Mouse (Mus musculus): ENCODE measurements around the gene Gm45711. TPM values are rescaled to one million over a fixed set of nuclear protein-coding genes. Genes with fewer than 3 reads are reported as not detected.
"Not testable (repeated sequence)": the region's sequence is repeated elsewhere in the genome, so short reads cannot be mapped to it uniquely, and the experiment has no call there.

The Gm45711 gene
- total RNA-seq (2021), result not detected

DNA sequence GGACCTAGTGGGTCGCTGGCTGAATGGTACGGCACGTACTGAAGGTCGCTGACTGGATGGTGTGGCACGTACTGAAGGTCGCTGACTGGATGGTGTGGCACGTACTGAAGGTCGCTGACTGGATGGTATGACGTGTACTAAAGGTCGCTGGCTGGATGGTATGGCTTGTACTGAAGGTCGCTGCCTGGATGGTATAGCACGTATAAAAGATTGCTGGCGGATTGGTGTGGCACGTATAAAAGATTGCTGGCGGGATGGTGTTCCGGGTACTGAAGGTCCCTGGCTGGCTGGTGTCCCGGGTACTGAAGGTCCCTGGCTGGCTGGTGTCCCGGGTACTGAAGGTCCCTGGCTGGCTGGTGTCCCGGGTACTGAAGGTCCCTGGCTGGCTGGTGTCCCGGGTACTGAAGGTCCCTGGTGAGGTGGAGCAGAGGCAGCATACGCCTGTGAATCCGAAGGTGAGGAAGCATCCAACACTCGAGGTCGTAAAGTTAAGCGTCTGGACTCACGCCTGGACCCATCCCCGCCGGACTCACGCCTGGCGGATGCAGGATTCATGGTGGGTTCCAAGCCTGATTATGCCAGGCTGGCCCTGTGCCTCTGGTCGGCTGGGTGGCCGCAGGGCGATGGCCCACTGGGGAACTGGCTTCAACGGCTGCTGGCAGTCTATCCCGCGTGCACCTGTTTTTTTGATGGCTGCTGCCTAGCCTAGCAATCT, at the start of gene Gm45711, which contains the start of gene Cmtm1:
Gm45711 (minus strand) TSS at position 641 of the 715 bp plus-strand sequence.
Cmtm1 (minus strand) TSS at position 705 of the 715 bp plus-strand sequence.
- intact Hi-C loops (cut with DNase I), result not testable (repeated sequence)
- DNase-seq, result peak; percentile 34 to 47

DNA sequence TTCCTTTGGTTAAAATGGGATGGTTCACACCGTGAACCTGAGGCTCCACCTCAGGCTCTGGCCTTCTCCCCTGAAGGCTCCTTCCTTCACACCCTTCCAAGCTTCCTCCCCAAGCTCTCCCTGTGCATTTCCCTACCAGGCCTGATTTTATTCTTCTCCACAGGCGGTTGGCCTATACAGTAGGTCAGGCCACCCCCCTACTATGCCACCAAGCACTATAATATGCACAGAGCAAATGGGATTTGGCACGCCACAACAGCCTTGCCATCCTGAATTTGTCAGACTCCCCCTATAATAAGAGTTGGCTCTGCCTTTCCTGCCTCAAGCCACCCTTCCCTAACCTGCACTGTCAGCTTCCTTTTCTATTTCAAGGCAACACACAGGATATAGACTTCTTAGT, 48.8 kb upstream of the Gm45711 start:
- intact Hi-C loops (cut with DNase I), result no loop called here
- DNase-seq, result no peak

DNA sequence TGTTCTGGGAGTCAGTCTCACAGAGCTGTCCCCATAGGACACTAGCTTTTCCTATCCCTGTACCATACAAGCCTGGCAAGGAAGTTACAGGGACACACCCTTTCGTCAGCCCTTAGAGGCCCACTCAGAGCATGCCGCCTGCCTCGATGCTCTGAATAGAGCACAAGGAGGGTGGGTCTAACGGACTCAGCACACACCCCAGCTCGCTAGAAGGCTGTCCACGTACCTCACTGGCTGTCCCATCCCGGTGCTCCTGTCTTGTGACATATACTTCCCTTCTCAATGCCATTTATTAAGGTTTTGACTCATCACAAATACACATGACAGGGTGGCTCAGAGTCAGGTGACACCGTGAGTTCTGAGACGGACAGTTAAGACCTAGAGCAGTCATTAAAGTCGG, 44.6 kb upstream of the Gm45711 start:
- DNase-seq, result no peak
- intact Hi-C loops (cut with DNase I), result no loop called here

DNA sequence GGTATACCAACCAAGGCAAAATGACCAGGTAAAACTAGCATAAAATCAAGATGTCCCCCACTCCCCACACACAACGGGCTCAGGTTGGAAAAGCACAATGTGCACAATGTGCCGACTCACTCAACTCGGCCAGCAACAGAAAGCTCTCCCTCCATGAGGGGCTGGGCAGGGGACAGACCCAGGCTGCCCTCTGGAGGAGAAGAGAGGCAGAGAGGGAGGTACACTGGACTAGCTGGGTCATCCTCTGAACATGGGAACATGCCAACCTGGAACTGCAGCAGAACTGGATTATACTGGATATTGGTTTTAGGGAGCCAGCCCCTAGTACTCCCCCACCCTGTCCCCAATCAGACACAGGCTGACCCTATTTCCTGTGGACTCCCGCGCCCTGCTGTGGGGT, 43.3 kb upstream of the Gm45711 start:
- DNase-seq, result no peak
- intact Hi-C loops (cut with DNase I), result no loop called here

DNA sequence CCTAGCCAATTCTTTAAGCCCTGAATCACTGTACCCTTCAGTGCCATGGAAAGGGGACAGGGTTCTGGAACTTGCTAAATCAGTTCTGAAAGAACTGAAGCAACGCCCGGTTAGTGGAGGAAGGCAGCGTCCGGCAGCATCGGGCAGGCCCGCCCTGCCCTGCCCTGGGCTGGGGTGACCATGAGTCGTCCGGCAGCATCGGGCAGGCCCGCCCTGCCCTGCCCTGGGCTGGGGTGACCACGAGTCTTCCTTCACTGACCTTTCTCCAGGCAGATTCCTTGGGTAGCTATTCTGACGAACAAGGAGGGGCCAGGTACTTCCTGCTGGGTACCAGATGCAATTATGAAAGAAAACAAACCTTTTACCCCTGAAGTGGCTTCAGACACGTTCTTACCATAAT, 40.2 kb upstream of the Gm45711 start:
- intact Hi-C loops (cut with DNase I), result no loop called here
- no peak for DNase-seq

DNA sequence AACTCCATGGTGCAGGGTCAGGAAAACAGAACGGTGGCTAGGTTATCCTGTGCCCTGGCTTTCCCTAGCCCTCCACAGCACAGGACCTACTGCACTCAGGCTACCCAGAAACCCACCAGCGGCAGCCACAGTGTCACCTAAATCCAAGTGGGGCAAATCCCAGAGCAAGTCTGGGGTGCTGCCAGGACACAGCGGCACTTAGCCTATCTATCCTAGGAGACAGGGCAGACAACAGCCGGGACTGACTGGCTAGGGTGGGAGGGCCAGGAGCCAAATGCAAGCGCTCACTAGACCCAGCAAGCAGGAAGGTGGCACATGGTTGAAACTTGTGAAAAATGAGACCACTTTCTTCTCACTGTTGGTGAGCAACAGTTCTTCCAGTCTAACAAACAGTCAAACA, 39.1 kb upstream of the Gm45711 start:
- DNase-seq, result peak; percentile 58 to 63
- intact Hi-C loops (cut with DNase I), result no loop called here

DNA sequence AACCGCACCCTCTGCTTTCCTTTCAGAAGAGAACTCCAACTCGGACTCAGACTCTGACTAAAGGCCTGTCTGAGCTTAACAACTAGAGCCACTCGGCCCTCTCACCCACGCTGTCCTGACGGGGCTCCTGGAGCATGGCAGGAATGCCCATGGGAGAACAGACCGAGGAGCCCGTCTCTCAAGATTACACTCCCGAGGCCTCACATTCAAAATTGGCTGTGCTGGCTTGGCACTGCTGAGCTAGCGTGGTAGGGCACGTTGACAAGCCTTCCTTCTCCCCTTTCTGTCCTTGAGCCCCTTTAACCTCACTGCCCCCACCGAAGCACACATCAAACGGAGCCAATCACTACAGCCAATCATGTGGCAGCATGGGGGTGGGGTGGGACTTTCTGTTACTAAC, 36.8 kb upstream of the Gm45711 start:
- intact Hi-C loops (cut with DNase I), result no loop called here

DNA sequence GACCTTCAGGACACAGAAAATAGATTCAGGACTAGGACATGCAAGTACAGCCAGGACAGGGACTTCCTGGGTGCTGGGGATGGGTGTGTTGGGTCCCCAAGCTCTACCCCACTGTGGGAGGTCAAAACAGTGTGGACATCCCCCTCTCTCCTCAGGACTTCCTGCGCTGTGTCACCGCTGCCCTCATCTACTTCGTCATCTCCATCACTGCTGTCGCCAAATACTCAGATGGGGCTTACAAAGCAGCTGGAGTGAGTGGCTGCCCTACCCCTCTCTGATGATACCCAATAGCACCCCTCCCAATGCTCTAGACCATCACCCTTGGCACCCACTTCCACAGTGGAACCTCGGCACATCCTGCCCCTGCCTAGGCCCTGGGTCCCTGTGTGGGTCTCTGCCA, 34.7 kb upstream of the Gm45711 start:
- intact Hi-C loops (cut with DNase I), result loop anchor here (1.0 to 5.0 kb wide), 9 partner anchors 24 to 242 kb away; partner anchors contain the start of genes Car7, Cdh5, Cmtm4 and Dync1li2
- no peak for DNase-seq

More for the DNA sequence above, 36.8 kb upstream of the Gm45711 start:
- DNase-seq, result peak in 1 of 2 experiments; percentile 28

DNA sequence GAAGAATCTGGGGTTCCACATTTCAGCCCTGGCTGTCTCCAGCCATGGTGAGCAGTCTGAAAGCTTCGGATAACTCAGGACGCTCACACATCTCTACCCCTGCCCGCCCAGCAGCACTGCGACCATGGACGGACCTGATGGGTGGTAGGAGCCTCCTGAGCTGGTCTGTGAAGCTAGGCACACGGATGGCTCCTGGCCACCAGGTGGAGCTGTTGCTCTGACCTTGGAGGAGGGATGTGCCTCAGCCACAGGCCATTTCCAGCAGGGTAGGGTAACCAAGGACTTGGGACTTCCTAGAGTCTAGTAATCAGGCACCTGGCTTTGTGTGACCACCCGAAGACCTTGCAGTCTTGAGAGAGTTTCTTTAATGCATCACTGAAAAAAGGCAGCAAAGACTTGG, 34.1 kb upstream of the Gm45711 start:
- intact Hi-C loops (cut with DNase I), result loop anchor here (1.0 to 5.0 kb wide), 9 partner anchors 25 to 242 kb away; partner anchors contain the start of genes Car7, Cdh5, Cmtm4 and Dync1li2
- peak; percentile 89 to 94 for DNase-seq

DNA sequence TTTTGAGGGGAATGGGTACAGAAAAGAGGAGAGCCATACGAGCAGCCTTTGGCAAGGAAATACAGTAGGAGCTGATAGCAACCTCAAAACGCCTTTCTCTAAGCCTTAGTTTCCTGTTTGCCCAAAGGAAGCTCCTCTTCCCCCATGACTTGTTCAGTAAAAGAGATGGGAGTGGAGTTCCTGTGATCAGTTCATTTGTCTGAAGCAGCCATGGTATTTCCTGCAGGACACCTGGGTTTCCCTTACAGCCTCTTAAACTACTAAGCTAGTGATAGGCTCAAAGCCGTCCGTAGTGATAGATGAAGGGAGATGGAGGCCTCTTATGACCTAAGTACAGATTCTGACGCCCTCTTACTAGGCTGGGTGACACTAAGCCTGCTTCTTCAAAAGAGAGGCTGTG, 32.5 kb upstream of the Gm45711 start:
- intact Hi-C loops (cut with DNase I), result loop anchor here (5.0 kb wide), 4 partner anchors 170 to 240 kb away; partner anchors contain the start of genes Car7, Cdh5 and Nae1
- no peak for DNase-seq

DNA sequence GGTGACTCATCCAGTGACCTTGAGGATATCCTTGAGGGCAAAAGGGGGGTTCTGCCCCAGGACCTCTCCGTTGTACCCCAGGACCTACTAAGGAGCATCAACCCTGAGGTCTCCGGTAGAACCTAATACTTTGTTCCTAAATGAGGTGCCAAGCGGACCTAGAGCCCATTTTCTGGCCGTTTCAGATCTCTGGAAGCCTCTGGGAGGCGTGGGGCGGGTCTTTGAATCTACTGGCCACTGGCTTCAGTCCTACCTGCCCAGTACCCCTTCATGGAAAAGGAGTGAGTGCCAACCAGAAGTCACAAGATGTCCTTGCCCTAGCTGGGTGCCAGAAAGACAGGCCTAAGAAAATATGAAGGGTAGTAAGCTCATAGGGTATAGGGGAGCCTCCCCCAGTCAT, 31.8 kb upstream of the Gm45711 start:
- intact Hi-C loops (cut with DNase I), result loop anchor here (2.0 to 5.0 kb wide), 5 partner anchors 91 to 239 kb away; partner anchors contain the start of genes Car7, Cdh5, Cklf and Nae1
- DNase-seq, result no peak

DNA sequence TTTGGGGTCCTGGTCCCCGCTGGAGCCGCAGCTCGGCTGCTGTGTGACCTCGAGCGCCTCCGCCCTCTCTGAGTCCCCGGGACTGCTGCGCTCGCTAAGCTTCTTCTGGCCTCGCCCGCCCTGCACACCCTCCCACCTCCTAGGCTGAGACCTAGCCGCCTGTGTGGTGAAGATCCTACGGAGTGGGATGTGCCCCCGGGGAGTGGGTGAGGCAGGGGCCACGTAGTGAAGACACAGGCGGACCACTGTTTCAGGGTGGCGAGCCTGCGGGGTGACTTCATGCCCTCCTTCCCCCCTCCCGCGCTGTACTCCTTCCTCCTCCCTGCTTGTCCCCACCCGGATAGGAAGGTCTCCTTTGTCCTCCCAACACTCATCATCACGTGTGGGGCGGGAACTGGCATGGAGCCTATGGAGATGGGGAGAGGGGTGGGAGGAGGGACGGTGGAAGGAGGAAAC, 31.3 kb upstream of the Gm45711 start:
- DNase-seq, result peak; percentile 84 to 86
- intact Hi-C loops (cut with DNase I), result loop anchor here (2.0 to 5.0 kb wide), 5 partner anchors 90 to 239 kb away; partner anchors contain the start of genes Car7, Cdh5, Cklf and Nae1

DNA sequence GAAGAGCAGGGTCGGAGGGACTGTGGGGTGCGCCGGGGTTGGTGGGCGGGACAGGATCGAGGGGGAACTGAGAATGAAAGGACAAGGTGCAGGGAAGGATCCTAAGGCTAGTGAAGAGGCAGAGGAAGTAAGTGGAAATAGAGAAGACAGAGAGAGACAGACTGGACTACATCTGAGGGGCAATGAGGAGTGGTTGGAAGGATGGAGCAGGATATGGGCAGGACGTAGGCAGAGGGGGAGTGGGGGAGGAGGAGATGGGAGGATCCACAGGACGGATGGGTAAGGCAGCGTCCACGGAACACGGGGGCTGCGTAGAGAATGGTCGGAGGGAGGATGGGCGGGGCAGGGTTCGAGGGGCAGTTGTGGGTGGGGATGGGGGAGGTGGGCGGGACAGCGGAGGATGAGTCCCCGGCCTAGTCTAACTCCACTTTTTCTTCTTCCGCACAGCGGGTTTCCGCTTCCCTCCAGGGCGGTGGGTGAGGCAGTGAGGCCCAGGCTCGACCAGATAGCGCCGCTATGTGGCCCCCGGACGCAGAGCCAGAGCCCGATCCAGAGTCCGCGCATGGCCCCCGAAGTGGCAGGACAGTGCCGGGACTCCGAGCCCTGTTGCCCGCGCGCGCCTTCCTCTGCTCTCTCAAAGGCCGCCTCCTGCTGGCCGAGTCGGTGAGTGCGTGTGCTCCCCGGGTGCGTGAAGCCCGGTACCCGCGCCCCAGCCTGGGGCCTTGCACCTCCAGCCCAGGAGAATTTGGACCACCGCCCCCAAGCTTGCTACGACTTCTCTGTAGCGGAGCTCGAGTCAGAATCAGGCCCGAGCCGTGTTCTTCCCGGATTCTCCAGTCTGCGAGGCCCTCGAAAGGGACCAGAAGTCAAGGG, 30.6 kb upstream of the Gm45711 start:
- DNase-seq, result peak; percentile 85 to 87
- intact Hi-C loops (cut with DNase I), result loop anchor here (2.0 to 5.0 kb wide), 5 partner anchors 90 to 238 kb away; partner anchors contain the start of genes Car7, Cdh5, Cklf and Nae1

DNA sequence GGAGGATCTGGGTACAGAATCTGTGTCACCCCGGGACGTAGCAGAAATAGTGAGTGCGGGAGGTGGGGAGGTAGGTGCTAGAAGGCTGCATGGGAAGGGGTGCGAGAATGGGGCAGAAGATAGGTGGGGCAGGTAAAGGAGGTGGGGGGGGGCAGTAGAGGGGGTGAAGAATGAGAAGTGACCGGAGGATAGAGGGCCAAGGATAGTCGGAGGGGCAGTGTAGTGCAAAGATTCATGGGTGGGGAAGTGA, 30.0 kb upstream of the Gm45711 start:
- no peak for DNase-seq
- intact Hi-C loops (cut with DNase I), result loop anchor here (2.0 to 5.0 kb wide), 5 partner anchors 89 to 238 kb away; partner anchors contain the start of genes Car7, Cdh5, Cklf and Nae1

DNA sequence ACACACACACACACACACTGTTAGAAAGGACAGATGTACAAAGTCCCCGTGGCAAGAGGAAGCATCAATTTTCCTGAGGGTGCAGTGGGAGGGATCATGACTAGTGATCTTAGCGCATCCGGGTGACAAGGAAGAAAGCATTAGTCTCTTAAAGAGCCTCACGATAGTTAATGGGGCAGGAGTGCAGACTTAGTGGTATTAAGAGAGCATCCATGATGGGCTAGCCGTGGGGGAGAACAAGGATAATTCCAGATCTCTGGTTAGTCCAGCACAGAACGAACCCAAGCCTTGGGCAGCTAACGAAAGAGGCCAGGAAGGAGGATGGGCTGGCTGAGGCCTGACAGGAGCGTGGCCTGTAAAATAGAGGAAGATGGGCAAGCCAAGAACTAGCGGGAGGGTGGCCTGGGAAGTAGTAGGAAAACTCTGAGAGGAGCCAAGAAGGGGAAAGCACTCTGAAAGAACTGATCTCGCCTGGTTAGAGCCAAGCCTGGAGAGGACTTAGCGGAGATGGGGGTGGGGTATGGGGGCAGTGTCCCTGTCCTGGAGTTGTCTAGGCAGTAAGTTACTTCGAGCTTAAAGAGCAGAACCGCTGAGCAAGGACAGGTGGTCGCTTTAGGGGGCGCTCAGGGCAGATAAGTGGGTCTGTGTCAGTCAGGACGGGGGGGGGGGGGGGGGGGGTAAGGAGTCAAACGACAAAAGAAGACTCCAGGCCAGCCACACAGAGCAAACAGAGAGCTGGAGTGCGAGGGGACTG, 29.5 kb upstream of the Gm45711 start, which contains the start of gene Cmtm3:
Cmtm3 (plus strand) TSS at position 182 of the 754 bp plus-strand sequence.
- intact Hi-C loops (cut with DNase I), result no loop called here
- DNase-seq, result peak; percentile 62 to 65

DNA sequence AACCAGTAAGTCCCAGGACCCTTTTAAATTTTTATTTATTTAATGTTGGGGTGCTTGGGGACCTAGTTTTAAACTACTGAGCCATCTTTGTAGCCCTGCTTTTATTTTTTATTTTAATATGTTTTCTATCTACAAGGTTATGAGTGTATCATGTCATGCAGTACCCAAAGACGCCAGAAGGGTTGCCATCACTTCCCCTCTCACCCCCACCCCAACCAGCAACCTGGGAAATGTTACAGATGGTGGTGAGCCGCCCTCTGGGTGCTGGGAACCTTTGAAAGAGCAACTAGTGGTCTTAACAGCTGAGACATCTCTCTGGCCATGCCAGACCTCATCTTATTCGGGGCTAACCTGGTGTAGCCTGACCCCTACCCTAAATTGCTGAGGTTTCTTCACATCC, 28.0 kb upstream of the Gm45711 start:
- intact Hi-C loops (cut with DNase I), result no loop called here
- DNase-seq, result peak in 1 of 2 experiments; percentile 6

DNA sequence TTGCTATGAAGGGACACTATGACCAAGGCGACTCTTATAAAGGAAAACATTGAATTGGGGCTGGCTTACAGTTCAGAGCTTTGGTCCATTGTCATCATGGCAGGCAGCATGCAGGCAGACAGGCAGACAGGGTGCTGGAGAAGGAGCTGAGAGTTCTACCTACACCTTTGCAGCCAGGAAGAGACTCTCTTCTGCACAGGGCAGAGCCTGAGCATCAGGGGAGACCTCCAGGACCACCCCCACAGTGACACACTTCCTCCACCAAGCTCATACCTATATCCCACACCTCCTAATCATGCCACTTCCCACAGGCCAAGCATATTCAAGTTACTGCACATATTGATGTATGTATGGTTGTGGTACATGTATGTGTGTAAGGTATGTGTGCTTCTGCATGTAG, 26.9 kb upstream of the Gm45711 start:
- DNase-seq, result no peak
- intact Hi-C loops (cut with DNase I), result no loop called here

DNA sequence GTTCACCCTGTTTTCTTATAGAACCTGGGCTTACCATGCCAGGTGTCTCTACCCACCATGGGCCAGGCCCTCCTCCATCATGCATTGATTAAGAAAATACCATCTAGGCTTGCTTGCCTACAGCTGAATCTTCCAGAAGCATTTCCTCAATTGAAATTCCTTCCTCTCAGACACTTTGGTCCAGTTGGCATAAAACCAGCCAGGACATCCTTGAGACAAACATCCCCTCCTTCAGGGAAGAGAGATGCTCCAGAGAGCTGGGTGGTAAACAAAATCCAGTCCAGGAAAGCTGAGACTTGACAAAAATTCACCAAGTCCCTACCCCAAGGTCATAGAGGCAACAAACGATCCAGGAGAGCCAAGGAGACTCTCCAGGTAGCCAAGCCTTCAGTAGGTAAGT, 24.3 kb upstream of the Gm45711 start:
- intact Hi-C loops (cut with DNase I), result no loop called here
- DNase-seq, result no peak

DNA sequence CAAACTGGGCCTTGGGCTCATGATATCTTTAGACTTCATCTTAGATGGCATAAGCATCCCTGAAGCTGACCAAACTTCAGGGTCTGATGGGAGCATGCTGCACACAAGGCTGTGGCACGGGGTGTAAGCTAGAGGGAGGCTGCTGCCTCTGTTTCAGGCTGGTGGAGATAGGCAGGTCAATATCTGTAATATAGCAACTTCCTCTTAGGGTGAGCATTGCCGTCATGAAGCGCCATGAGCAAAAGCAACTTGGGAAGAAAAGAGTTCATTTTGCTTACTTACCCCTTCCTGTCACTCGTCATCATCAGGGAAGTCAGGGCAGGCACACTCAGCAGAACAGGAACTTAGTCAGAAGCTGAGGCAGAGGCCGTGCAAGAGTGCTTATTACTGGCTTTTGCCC, 23.9 kb upstream of the Gm45711 start:
- no peak for DNase-seq
- intact Hi-C loops (cut with DNase I), result no loop called here

Measured in heart, postnatal 10 days (tissue).